Mouse (Mus musculus) MEL (cell line): ENCODE results near the gene Frem2.

Experiments used
- JUND ChIP-seq: IDR thresholded peaks from 2 replicates; pipeline ENCODE4 v1.6.1; 2011; ENCODE audit warnings: low read depth, mild to moderate bottlenecking, improper control_type of control experiment, low read length
- NELFE ChIP-seq: IDR thresholded peaks from 2 replicates; pipeline ENCODE4 v1.6.1; 2011; ENCODE audit warnings: low read depth, low read length, improper control_type of control experiment
- POLR2A ChIP-seq, 2 experiments: IDR thresholded peaks; 2 replicates each; pipeline ENCODE4 v1.6.1; 2011 to 2012; ENCODE audit warnings: low read length in 2 of 2, mild to moderate bottlenecking in 2 of 2, control low read depth in 1 of 2, improper control_type of control experiment in 1 of 2, low read depth in 1 of 2, moderate library complexity in 1 of 2; ENCODE audit not compliant: control insufficient read depth in 1 of 2, insufficient read depth in 1 of 2, poor library complexity in 1 of 2

DNA sequence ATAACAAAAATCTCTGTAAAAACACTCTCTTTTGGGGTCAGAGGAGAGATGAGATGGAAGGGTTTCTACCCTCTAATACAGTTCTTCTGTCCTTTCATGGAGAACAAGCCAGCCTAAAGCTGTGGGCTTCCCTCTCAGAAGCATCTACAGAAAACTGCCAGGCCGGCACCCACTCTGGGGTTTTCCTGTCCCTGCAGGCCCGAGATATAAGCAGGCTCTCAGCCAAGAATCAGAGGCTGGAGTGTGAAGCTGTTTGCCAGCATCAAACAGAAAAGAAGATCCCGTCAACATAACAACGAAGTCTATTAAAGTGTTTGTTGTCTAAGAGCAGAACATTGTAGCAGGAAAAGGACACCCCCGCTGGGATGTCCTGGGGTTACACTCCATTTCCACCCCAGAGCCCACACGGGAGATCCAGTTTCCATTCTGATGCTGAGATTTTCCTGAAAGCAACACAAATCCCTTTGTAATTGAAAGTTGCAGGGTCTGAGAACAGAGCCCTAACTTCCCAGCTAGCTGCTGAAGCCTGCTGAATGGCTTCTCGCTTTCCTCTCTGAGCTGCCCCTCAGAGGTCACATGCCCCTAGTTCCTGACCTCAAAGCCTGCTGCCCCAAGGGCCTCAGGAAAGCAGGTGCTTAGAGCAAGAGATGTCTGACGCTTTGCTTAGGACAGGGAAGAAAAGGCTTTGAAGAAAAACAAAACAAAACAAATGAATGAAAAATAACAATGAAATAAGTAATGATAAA, 7.0 kb downstream of the Frem2 start:
- TF ChIP-seq POLR2A (IDR thresholded peaks at IDR 0.05; ENCODE audit: control insufficient read depth in 1 of 2, insufficient read depth in 1 of 2, low read depth in 1 of 2, low read length in 2 of 2, poor library complexity in 1 of 2) (no peak), NELFE (no peak), JUND (no peak)
